Mouse (Mus musculus) MEL (cell line): ENCODE measurements around the gene Atp1a4. TPM values are rescaled to one million over a fixed set of nuclear protein-coding genes. Genes with fewer than 3 reads are reported as not detected.

Experiments
- DNase-seq: peaks from one replicate; pipeline ENCODE4 v3.0.0; 2011; ENCODE audit warnings: low read depth, low spot score
- H3K27ac ChIP-seq: 2 replicates; pipeline ENCODE4 v1.5.1; 2012; ENCODE audit warnings: low read depth, mild to moderate bottlenecking, control low read depth, low read length, moderate library complexity; ENCODE audit not compliant: control insufficient read depth
- H3K27me3 ChIP-seq, 2 experiments: fragments of 150-350 bp in 1 of 2; sonication (generic) in 1 of 2; 2 replicates each; pipeline ENCODE4 v1.6.1; 2012; ENCODE audit warnings: low read length in 2 of 2, mild to moderate bottlenecking in 2 of 2, improper control_type of control experiment in 1 of 2, moderate library complexity in 1 of 2; ENCODE audit not compliant: insufficient read depth in 2 of 2, control insufficient read depth in 1 of 2
- H3K36me3 ChIP-seq, 2 experiments: 2 replicates each; pipeline ENCODE4 v1.6.1; 2012 to 2014; ENCODE audit warnings: low read length in 2 of 2, improper control_type of control experiment in 1 of 2, inconsistent platforms in 1 of 2, mild to moderate bottlenecking in 1 of 2; ENCODE audit not compliant: insufficient read depth in 2 of 2, control insufficient read depth in 1 of 2
- H3K4me1 ChIP-seq, 2 experiments: fragments of 150-350 bp in 1 of 2; sonication (generic) in 1 of 2; 2 replicates each; pipeline ENCODE4 v1.6.1; 2012; ENCODE audit warnings: low read length in 2 of 2, improper control_type of control experiment in 1 of 2, mild to moderate bottlenecking in 1 of 2; ENCODE audit not compliant: insufficient read depth in 2 of 2, control insufficient read depth in 1 of 2
- H3K4me3 ChIP-seq, 2 experiments: fragments of 150-350 bp in 1 of 2; sonication (generic) in 1 of 2; 2 replicates each; pipeline ENCODE4 v1.5.1; 2012; ENCODE audit warnings: low read depth in 2 of 2, low read length in 2 of 2, mild to moderate bottlenecking in 2 of 2, moderate library complexity in 2 of 2, control low read depth in 1 of 2, improper control_type of control experiment in 1 of 2; ENCODE audit not compliant: control insufficient read depth in 1 of 2, insufficient read depth in 1 of 2
- H3K79me2 ChIP-seq: 2 replicates; pipeline ENCODE4 v1.6.1; 2012; ENCODE audit warnings: mild to moderate bottlenecking, low read length, moderate library complexity; ENCODE audit not compliant: control insufficient read depth, poor library complexity, insufficient read depth
- H3K9ac ChIP-seq: 2 replicates; pipeline ENCODE4 v1.6.1; 2012; ENCODE audit warnings: low read depth, mild to moderate bottlenecking, control low read depth, low read length, moderate library complexity; ENCODE audit not compliant: control insufficient read depth, poor library complexity, severe bottlenecking
- H3K9me3 ChIP-seq: fragments of 150-350 bp; sonication (generic); replicated peaks from 2 replicates; pipeline ENCODE4 v1.6.1; 2012; ENCODE audit warnings: mild to moderate bottlenecking, low read length, improper control_type of control experiment, moderate library complexity; ENCODE audit not compliant: insufficient read depth
- CHD1 ChIP-seq: IDR thresholded peaks from 2 replicates; pipeline ENCODE4 v1.6.1; 2012; ENCODE audit warnings: low read depth, mild to moderate bottlenecking, inconsistent platforms, low read length, improper control_type of control experiment
- CHD2 ChIP-seq: IDR thresholded peaks from 2 replicates; pipeline ENCODE4 v1.6.1; 2011; ENCODE audit warnings: low read length, improper control_type of control experiment
- E2F4 ChIP-seq: IDR thresholded peaks from 2 replicates; pipeline ENCODE4 v1.6.1; 2011; ENCODE audit warnings: low read depth, low read length, improper control_type of control experiment, borderline replicate concordance
- ELF1 ChIP-seq: IDR thresholded peaks from 2 replicates; pipeline ENCODE4 v1.6.1; 2014; ENCODE audit warnings: low read depth, mild to moderate bottlenecking, inconsistent platforms, low read length, improper control_type of control experiment, moderate library complexity
- GATA1 ChIP-seq: IDR thresholded peaks from 2 replicates; pipeline ENCODE4 v1.6.1; 2011; ENCODE audit warnings: low read depth, low read length, improper control_type of control experiment
- MAFK ChIP-seq: IDR thresholded peaks from 2 replicates; pipeline ENCODE4 v1.6.1; 2011; ENCODE audit warnings: low read depth, mild to moderate bottlenecking, low read length, improper control_type of control experiment, borderline replicate concordance
- MAX ChIP-seq: IDR thresholded peaks from 2 replicates; pipeline ENCODE4 v1.6.1; 2011; ENCODE audit warnings: low read length, improper control_type of control experiment
- MAZ ChIP-seq: IDR thresholded peaks from 2 replicates; pipeline ENCODE4 v1.6.1; 2012; ENCODE audit warnings: low read depth, mild to moderate bottlenecking, inconsistent platforms, low read length, improper control_type of control experiment
- MXI1 ChIP-seq: IDR thresholded peaks from 2 replicates; pipeline ENCODE4 v1.6.1; 2011; ENCODE audit warnings: mild to moderate bottlenecking, low read depth, low read length, improper control_type of control experiment
- MYB ChIP-seq: IDR thresholded peaks from 2 replicates; pipeline ENCODE4 v1.6.1; 2011; ENCODE audit warnings: mild to moderate bottlenecking, low read depth, low read length, improper control_type of control experiment
- NRF1 ChIP-seq: IDR thresholded peaks from 2 replicates; pipeline ENCODE4 v1.6.1; 2014; ENCODE audit warnings: low read depth, mild to moderate bottlenecking, inconsistent platforms, low read length, improper control_type of control experiment, moderate library complexity; ENCODE audit not compliant: poor library complexity, insufficient read depth, severe bottlenecking
- POLR2AphosphoS2 ChIP-seq: IDR thresholded peaks from 2 replicates; pipeline ENCODE4 v1.6.1; 2011; ENCODE audit warnings: low read length, improper control_type of control experiment
- POLR2AphosphoS5 ChIP-seq: IDR thresholded peaks from 2 replicates; pipeline ENCODE4 v1.6.1; 2012; ENCODE audit warnings: low read depth, borderline replicate concordance, mild to moderate bottlenecking, inconsistent platforms, low read length, moderate library complexity, mixed read lengths
- RAD21 ChIP-seq: IDR thresholded peaks from 2 replicates; pipeline ENCODE4 v1.6.1; 2011; ENCODE audit warnings: mild to moderate bottlenecking, low read depth, low read length, improper control_type of control experiment
- RCOR1 ChIP-seq: IDR thresholded peaks from 2 replicates; pipeline ENCODE4 v1.6.1; 2012; ENCODE audit warnings: low read depth, mild to moderate bottlenecking, inconsistent platforms, low read length, improper control_type of control experiment
- TAL1 ChIP-seq: IDR thresholded peaks from 2 replicates; pipeline ENCODE4 v1.6.1; 2012; ENCODE audit warnings: mild to moderate bottlenecking, inconsistent platforms, low read length, moderate library complexity, mixed read lengths
- TBP ChIP-seq: IDR thresholded peaks from 2 replicates; pipeline ENCODE4 v1.8.0; 2011; ENCODE audit warnings: low read depth, low read length, improper control_type of control experiment
- USF1 ChIP-seq: IDR thresholded peaks from 2 replicates; pipeline ENCODE4 v1.6.1; 2014; ENCODE audit warnings: low read depth, mild to moderate bottlenecking, inconsistent platforms, low read length, improper control_type of control experiment, moderate library complexity
- USF2 ChIP-seq, 2 experiments: IDR thresholded peaks; 2 replicates each; pipeline ENCODE4 v1.6.1; 2011 to 2012; ENCODE audit warnings: improper control_type of control experiment in 2 of 2, low read length in 2 of 2, borderline replicate concordance in 1 of 2, inconsistent platforms in 1 of 2, low read depth in 1 of 2, mild to moderate bottlenecking in 1 of 2; ENCODE audit not compliant: insufficient read depth in 1 of 2
- ZC3H11A ChIP-seq: IDR thresholded peaks from 2 replicates; pipeline ENCODE4 v1.6.1; 2012; ENCODE audit warnings: low read depth, mild to moderate bottlenecking, inconsistent platforms, low read length, improper control_type of control experiment
- polyA plus RNA-seq, 2 experiments: library from polyadenylated mRNA; stranded (reverse) in 1 of 2; unstranded in 1 of 2; fragments of >175 nt in 1 of 2; fragments of >200 nt in 1 of 2; gene quantifications; 2 replicates each; pipeline versions ENCODE4 v1.2.1 to v1.2.4; 2012; ENCODE audit warnings: low replicate concordance in 2 of 2, low read depth in 1 of 2; ENCODE audit not compliant: insufficient read length in 2 of 2, insufficient read depth in 1 of 2, missing spikeins in 1 of 2
- total RNA-seq: library from RNA; depleted of rRNA; stranded (reverse); fragments of 300-350 nt; gene quantifications from 2 replicates; pipeline ENCODE4 v1.2.3, GENCODE M21; 2012

Atp1a4 gene
- total and polyA plus RNA-seq, 3 experiments, result not detected

DNA sequence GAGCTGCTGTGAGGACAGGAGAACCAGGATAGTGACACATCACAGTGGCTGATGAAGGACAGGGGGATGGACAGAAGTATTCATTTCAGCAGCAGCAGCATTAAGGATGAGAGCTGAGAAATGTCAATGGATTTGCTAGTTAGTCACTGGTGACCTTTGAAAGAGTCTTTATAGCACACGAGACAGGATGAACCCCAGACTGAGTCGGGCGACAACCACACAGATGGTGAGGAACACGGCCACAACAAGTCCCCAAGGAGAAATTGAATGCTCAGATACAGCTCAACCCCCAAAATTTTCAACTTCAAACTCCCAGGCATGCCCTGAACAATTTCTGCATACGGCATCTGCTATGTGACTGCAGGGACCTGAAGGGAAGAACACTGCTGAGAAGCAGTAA lies 28.5 kb upstream of the Atp1a4 start:
- Histone ChIP-seq H3K27ac (no peak overlapping the region), H3K9ac (no peak overlapping the region), H3K27me3 (peaks cover 3 to 5% of the 10 kb centered on the region in 2 experiments; a peak in 2 of 4 replicates), H3K9me3 (no peaks in the 10 kb centered on the region), H3K79me2 (no peaks in the 10 kb centered on the region), H3K36me3 (peaks cover 0 to 7% of the 10 kb centered on the region in 2 experiments; a peak in 1 of 4 replicates), H3K4me3 (no peak overlapping the region), H3K4me1 (peaks cover 0 to 10% of the 10 kb centered on the region in 2 experiments; a peak in 2 of 4 replicates)
- no peak for DNase-seq
- no peak for TF ChIP-seq RCOR1
- TF ChIP-seq POLR2AphosphoS5, result no peak
- TF ChIP-seq MYB, result no peak
- TF ChIP-seq RAD21, result no peak
- no peak for TF ChIP-seq GATA1
- no peak for TF ChIP-seq ELF1
- TF ChIP-seq MXI1, result no peak
- no peak for TF ChIP-seq CHD2
- TF ChIP-seq MAX, result no peak
- TF ChIP-seq USF1, result no peak
- TF ChIP-seq TAL1, result no peak
- TF ChIP-seq MAZ, result no peak
- no peak for TF ChIP-seq MAFK

- no peak for DNase-seq
- peaks cover 0 to 3% of the 10 kb centered on the region in 2 experiments; a peak in 1 of 4 replicates for H3K27me3 ChIP-seq
- H3K36me3 ChIP-seq, result peaks cover 0 to 1% of the 10 kb centered on the region in 2 experiments; a peak in 1 of 4 replicates
- TF ChIP-seq POLR2AphosphoS2, result no peak
- TF ChIP-seq TBP, result no peak
- no peak for TF ChIP-seq RCOR1
- no peak for TF ChIP-seq USF1
- TF ChIP-seq ELF1, result no peak
- TF ChIP-seq USF2 (IDR thresholded peaks at IDR 0.05; ENCODE audit: borderline replicate concordance in 1 of 2, insufficient read depth in 1 of 2, low read depth in 1 of 2, low read length in 2 of 2), result no peak
- TF ChIP-seq NRF1, result no peak
- TF ChIP-seq ZC3H11A, result no peak
- TF ChIP-seq CHD1, result no peak
- no peak for TF ChIP-seq E2F4
- H3K27ac ChIP-seq, result no peak overlapping the region
- no peaks in the 10 kb centered on the region for H3K9me3 ChIP-seq
- H3K9ac ChIP-seq, result no peak overlapping the region
- peaks cover 0 to 8% of the 10 kb centered on the region in 2 experiments; a peak in 1 of 4 replicates for H3K4me1 ChIP-seq
- H3K4me3 ChIP-seq, result no peak overlapping the region
- H3K79me2 ChIP-seq, result no peaks in the 10 kb centered on the region
These were observed 26.0 kb upstream of the Atp1a4 start for GRCm38 (mm10) chr1:172284221-172284620.
